Mouse (Mus musculus): ENCODE measurements around the gene Btd. TPM values are rescaled to one million over a fixed set of nuclear protein-coding genes. Genes with fewer than 3 reads are reported as not detected.

Btd gene
- polyA plus RNA-seq, 1 experiment: 14.7 TPM

DNA sequence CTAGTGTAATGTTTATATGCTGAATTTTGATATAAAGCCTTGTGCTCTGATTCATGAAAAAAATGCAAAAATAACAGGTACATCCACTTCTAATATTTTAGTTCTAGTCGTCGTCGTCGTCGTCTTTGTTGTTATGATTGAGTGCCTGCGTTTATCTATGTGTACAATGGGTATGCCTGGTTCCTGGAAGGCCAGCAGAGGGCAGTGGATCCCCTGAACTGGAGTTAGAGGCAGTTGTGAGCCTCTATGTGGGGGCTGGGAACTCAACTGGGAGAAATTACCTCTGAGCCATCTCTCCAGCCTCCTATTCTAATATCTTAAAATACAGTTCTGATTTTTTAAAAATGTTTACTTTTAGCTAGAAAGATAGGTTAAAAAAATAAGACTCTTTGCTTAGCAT is 35.3 kb upstream of the Btd start:
- Histone ChIP-seq H3K79me2 (ENCODE audit: control insufficient read depth, insufficient read depth) (no peaks in the 10 kb centered on the region), H3K36me3 (ENCODE audit: control insufficient read depth, insufficient read depth) (no peaks in the 10 kb centered on the region), H3ac (ENCODE audit: control insufficient read depth, insufficient read length) (no peak overlapping the region), H3K4me3 (no peak overlapping the region), H3K4me2 (ENCODE audit: low read depth) (no peak overlapping the region), H3K27me3 (ENCODE audit: control insufficient read depth, insufficient read depth, insufficient read length) (peaks cover 27% of the 10 kb centered on the region)
- TF ChIP-seq POLR2AphosphoS2 (IDR thresholded peaks at IDR 0.05; ENCODE audit: insufficient read length, low read depth) (no peak), E2F4 (IDR thresholded peaks at IDR 0.05; ENCODE audit: insufficient read depth) (no peak), SRF (IDR thresholded peaks at IDR 0.05; ENCODE audit: control insufficient read depth, insufficient read length, low read depth) (no peak), MYOG (IDR thresholded peaks at IDR 0.05; ENCODE audit: control insufficient read depth in 1 of 3, insufficient read depth in 1 of 3, insufficient read length in 2 of 3, low read depth in 2 of 3) (no peak), TCF3 (IDR thresholded peaks at IDR 0.05; ENCODE audit: insufficient read length, low read depth) (no peak), MAX (IDR thresholded peaks at IDR 0.05; ENCODE audit: low read depth) (no peak), CEBPB (IDR thresholded peaks at IDR 0.05; ENCODE audit: insufficient read depth, poor library complexity, severe bottlenecking) (no peak), REST (IDR thresholded peaks at IDR 0.05; ENCODE audit: insufficient read depth, insufficient read length) (no peak), TCF12 (IDR thresholded peaks at IDR 0.05; ENCODE audit: insufficient read depth, poor library complexity, severe bottlenecking) (no peak), POLR2A (IDR thresholded peaks at IDR 0.05; ENCODE audit: insufficient read length, low read depth) (no peak), MYOD1 (IDR thresholded peaks at IDR 0.05; ENCODE audit: control insufficient read depth in 1 of 3, insufficient read length in 2 of 3, low read depth in 2 of 3) (no peak), USF1 (IDR thresholded peaks at IDR 0.05; ENCODE audit: low read depth) (no peak)

DNA sequence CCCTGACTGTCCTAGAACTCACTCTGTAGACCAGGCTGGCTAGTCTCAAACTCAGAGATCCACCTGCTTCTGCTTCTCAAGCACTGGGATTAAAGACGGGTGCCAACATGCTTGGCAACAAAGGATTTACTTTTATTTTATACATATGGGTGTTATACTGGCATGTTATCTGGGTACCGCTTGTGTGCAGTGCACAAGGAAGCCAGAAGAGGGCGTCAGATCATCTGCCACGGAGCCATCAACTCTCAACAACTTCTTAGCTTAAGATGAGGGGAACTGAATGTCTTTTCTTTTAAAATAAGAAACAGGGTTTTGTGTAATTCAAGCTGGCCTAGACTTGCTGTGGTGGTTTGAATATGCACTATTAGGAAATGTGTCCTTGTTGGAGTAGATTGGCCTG is 28.8 kb upstream of the Btd start:
- no peak for TF ChIP-seq TCF3 (IDR thresholded peaks at IDR 0.05; ENCODE audit: insufficient read length, low read depth)
- TF ChIP-seq SRF (IDR thresholded peaks at IDR 0.05; ENCODE audit: control insufficient read depth, insufficient read length, low read depth): no peak
- TF ChIP-seq USF1 (IDR thresholded peaks at IDR 0.05; ENCODE audit: low read depth): no peak
- TF ChIP-seq MAX (IDR thresholded peaks at IDR 0.05; ENCODE audit: low read depth): no peak
- TF ChIP-seq MYOD1 (IDR thresholded peaks at IDR 0.05; ENCODE audit: control insufficient read depth in 1 of 3, insufficient read length in 2 of 3, low read depth in 2 of 3): no peak
- TF ChIP-seq MYOG (IDR thresholded peaks at IDR 0.05; ENCODE audit: control insufficient read depth in 1 of 3, insufficient read depth in 1 of 3, insufficient read length in 2 of 3, low read depth in 2 of 3): no peak
- TF ChIP-seq TCF12 (IDR thresholded peaks at IDR 0.05; ENCODE audit: insufficient read depth, poor library complexity, severe bottlenecking): no peak
- TF ChIP-seq CEBPB (IDR thresholded peaks at IDR 0.05; ENCODE audit: insufficient read depth, poor library complexity, severe bottlenecking): no peak
- no peak for TF ChIP-seq POLR2A (IDR thresholded peaks at IDR 0.05; ENCODE audit: insufficient read length, low read depth)
- no peak for TF ChIP-seq E2F4 (IDR thresholded peaks at IDR 0.05; ENCODE audit: insufficient read depth)
- TF ChIP-seq POLR2AphosphoS2 (IDR thresholded peaks at IDR 0.05; ENCODE audit: insufficient read length, low read depth): no peak
- TF ChIP-seq REST (IDR thresholded peaks at IDR 0.05; ENCODE audit: insufficient read depth, insufficient read length): no peak
- Histone ChIP-seq H3K27me3 (ENCODE audit: control insufficient read depth, insufficient read depth, insufficient read length) (peaks cover 17% of the 10 kb centered on the region), H3K4me2 (ENCODE audit: low read depth) (no peak overlapping the region), H3ac (ENCODE audit: control insufficient read depth, insufficient read length) (no peak overlapping the region), H3K36me3 (ENCODE audit: control insufficient read depth, insufficient read depth) (no peaks in the 10 kb centered on the region), H3K79me2 (ENCODE audit: control insufficient read depth, insufficient read depth) (no peaks in the 10 kb centered on the region), H3K4me3 (no peak overlapping the region)

DNA sequence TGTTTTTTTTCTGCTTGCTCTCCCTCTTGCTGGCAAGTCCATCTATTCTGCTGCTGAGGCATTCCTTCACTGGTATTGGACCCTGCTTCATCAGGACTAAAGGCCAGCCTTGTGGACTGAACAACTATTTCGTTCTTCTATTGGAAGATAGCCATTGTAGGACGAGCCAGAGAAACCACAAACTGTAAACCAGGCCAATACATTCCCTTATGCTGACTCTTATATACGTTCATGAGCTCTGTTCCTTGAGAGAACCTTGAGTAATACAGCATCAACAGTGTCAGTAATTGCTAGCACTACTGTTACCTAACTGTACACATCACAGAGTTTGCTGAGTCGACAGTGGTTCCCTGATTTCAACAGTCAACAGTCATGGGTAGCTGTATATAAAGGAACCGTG is 27.2 kb upstream of the Btd start:
- Histone ChIP-seq H3K27me3 (ENCODE audit: control insufficient read depth, insufficient read depth, insufficient read length) (peaks cover 22% of the 10 kb centered on the region), H3ac (ENCODE audit: control insufficient read depth, insufficient read length) (no peak overlapping the region), H3K4me3 (no peak overlapping the region), H3K4me2 (ENCODE audit: low read depth) (no peak overlapping the region), H3K36me3 (ENCODE audit: control insufficient read depth, insufficient read depth) (no peaks in the 10 kb centered on the region), H3K79me2 (ENCODE audit: control insufficient read depth, insufficient read depth) (no peaks in the 10 kb centered on the region)
- TF ChIP-seq POLR2A (IDR thresholded peaks at IDR 0.05; ENCODE audit: insufficient read length, low read depth): no peak
- no peak for TF ChIP-seq USF1 (IDR thresholded peaks at IDR 0.05; ENCODE audit: low read depth)
- TF ChIP-seq SRF (IDR thresholded peaks at IDR 0.05; ENCODE audit: control insufficient read depth, insufficient read length, low read depth): no peak
- no peak for TF ChIP-seq REST (IDR thresholded peaks at IDR 0.05; ENCODE audit: insufficient read depth, insufficient read length)
- no peak for TF ChIP-seq MYOG (IDR thresholded peaks at IDR 0.05; ENCODE audit: control insufficient read depth in 1 of 3, insufficient read depth in 1 of 3, insufficient read length in 2 of 3, low read depth in 2 of 3)
- no peak for TF ChIP-seq TCF12 (IDR thresholded peaks at IDR 0.05; ENCODE audit: insufficient read depth, poor library complexity, severe bottlenecking)
- TF ChIP-seq MAX (IDR thresholded peaks at IDR 0.05; ENCODE audit: low read depth): no peak
- TF ChIP-seq E2F4 (IDR thresholded peaks at IDR 0.05; ENCODE audit: insufficient read depth): no peak

DNA sequence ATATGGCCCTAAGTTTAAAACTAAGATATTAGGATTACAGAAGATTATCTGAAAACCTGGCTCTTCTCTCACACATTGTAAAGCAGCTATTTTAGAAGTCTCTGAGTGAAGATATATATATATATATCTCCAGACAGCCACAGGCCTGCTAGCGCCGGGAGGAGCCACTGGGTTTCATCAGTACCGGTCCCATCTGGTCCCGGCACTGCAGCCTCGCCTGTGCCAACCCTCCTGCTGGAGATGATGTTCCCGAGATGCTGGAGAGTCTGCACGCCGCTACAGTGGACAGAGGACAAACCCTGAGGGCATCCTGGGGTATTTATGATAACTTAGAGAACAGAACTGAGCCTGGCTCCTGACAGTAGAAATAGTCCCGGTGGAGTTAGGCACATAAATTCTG is 23.6 kb upstream of the Btd start:
- no peaks in the 10 kb centered on the region for H3K79me2 ChIP-seq (ENCODE audit: control insufficient read depth, insufficient read depth)
- H3K4me3 ChIP-seq: no peak overlapping the region
- no peak overlapping the region for H3ac ChIP-seq (ENCODE audit: control insufficient read depth, insufficient read length)
- TF ChIP-seq POLR2A (IDR thresholded peaks at IDR 0.05; ENCODE audit: insufficient read length, low read depth) (no peak), E2F4 (IDR thresholded peaks at IDR 0.05; ENCODE audit: insufficient read depth) (no peak), SRF (IDR thresholded peaks at IDR 0.05; ENCODE audit: control insufficient read depth, insufficient read length, low read depth) (no peak), USF1 (IDR thresholded peaks at IDR 0.05; ENCODE audit: low read depth) (no peak)
- peaks cover 17% of the 10 kb centered on the region for H3K27me3 ChIP-seq (ENCODE audit: control insufficient read depth, insufficient read depth, insufficient read length)
- H3K36me3 ChIP-seq (ENCODE audit: control insufficient read depth, insufficient read depth): no peaks in the 10 kb centered on the region
- H3K4me2 ChIP-seq (ENCODE audit: low read depth): no peak overlapping the region

DNA sequence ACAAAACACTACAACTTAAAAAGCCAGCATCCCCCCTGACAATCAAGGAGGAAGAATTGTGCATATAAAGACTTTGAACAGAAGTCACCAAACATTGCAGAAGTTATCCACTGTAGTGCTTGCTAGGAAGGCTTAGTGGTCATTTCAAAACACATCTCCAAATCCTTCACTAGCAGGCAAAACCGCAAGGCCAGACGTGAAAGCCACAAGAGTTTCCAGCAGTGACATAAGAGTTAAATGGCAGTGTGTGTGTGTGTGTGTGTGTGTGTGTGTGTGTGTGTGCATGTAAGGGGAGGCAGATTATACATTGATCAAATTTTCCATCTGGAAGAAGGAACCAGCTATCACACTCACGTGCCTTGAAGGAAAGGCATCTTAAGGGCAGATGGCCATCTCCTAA is 22.8 kb upstream of the Btd start:
- H3ac ChIP-seq (ENCODE audit: control insufficient read depth, insufficient read length): no peak overlapping the region
- no peaks in the 10 kb centered on the region for H3K36me3 ChIP-seq (ENCODE audit: control insufficient read depth, insufficient read depth)
- no peaks in the 10 kb centered on the region for H3K79me2 ChIP-seq (ENCODE audit: control insufficient read depth, insufficient read depth)
- no peak overlapping the region for H3K4me3 ChIP-seq
- H3K4me2 ChIP-seq (ENCODE audit: low read depth): no peak overlapping the region
- TF ChIP-seq SRF (IDR thresholded peaks at IDR 0.05; ENCODE audit: control insufficient read depth, insufficient read length, low read depth): no peak
- TF ChIP-seq USF1 (IDR thresholded peaks at IDR 0.05; ENCODE audit: low read depth): no peak
- no peak for TF ChIP-seq POLR2AphosphoS2 (IDR thresholded peaks at IDR 0.05; ENCODE audit: insufficient read length, low read depth)
- TF ChIP-seq MAX (IDR thresholded peaks at IDR 0.05; ENCODE audit: low read depth): no peak
- no peak for TF ChIP-seq MYOG (IDR thresholded peaks at IDR 0.05; ENCODE audit: control insufficient read depth in 1 of 3, insufficient read depth in 1 of 3, insufficient read length in 2 of 3, low read depth in 2 of 3)
- TF ChIP-seq POLR2A (IDR thresholded peaks at IDR 0.05; ENCODE audit: insufficient read length, low read depth): no peak
- no peak for TF ChIP-seq CEBPB (IDR thresholded peaks at IDR 0.05; ENCODE audit: insufficient read depth, poor library complexity, severe bottlenecking)
- no peak for TF ChIP-seq TCF12 (IDR thresholded peaks at IDR 0.05; ENCODE audit: insufficient read depth, poor library complexity, severe bottlenecking)
- TF ChIP-seq E2F4 (IDR thresholded peaks at IDR 0.05; ENCODE audit: insufficient read depth): no peak
- no peak for TF ChIP-seq TCF3 (IDR thresholded peaks at IDR 0.05; ENCODE audit: insufficient read length, low read depth)
- TF ChIP-seq MYOD1 (IDR thresholded peaks at IDR 0.05; ENCODE audit: control insufficient read depth in 1 of 3, insufficient read length in 2 of 3, low read depth in 2 of 3): no peak
- no peak for TF ChIP-seq REST (IDR thresholded peaks at IDR 0.05; ENCODE audit: insufficient read depth, insufficient read length)
- H3K27me3 ChIP-seq (ENCODE audit: control insufficient read depth, insufficient read depth, insufficient read length): peaks cover 17% of the 10 kb centered on the region

Data from myocyte (in vitro differentiated cells).